Mouse (Mus musculus) kidney, adult 2 months (tissue): ENCODE data around the gene Fut7.

Source experiments
- CTCF ChIP-seq: fragments of 200-500 bp; conservative IDR thresholded peaks from 2 replicates; pipeline ENCODE4 v1.5.1; 2011; ENCODE audit warnings: low read depth, mild to moderate bottlenecking, control low read depth, low read length, moderate library complexity, mixed read lengths; ENCODE audit not compliant: insufficient read depth, insufficient read length
- POLR2A ChIP-seq: fragments of 200-500 bp; IDR thresholded peaks from one replicate; pipeline ENCODE4 v1.6.1; 2011; ENCODE audit warnings: low read depth, low read length, control low read depth

- no peak for TF ChIP-seq CTCF
- no peak for TF ChIP-seq POLR2A
These were observed 38.6 kb upstream of the Fut7 start for GRCm38 (mm10) chr2:25384492-25384891.
